Comparison of ENCODE assay signal across 24 mouse cellular contexts in genomic region chr14:95248859-95249258, GRCm38 (mm10).
DNase-seq lines count a peak whose midpoint lies in the region; ATAC-seq lines count a peak whose summit lies in the region.
"Had no signal": no experiment of that assay in that cellular context is flagged by ENCODE, and none has a peak within 500 bp of the region (broad histone marks: within the 10 kb centered on the region; RNA-seq: fewer than 3 reads in every experiment).

No protein-coding gene starts in this region.

- H3K27me3 ChIP-seq in forebrain, embryonic 14.5 days (replicated peaks; ENCODE audit: control insufficient read depth, insufficient read depth, low read length): no peaks in the 10 kb centered on the region
- no peaks in the 10 kb centered on the region for H3K27me3 ChIP-seq in forebrain, embryonic 12.5 days
- H3K27me3 ChIP-seq: embryonic facial prominence, embryonic 12.5 days; embryonic facial prominence, embryonic 15.5 days; heart, embryonic 13.5 days; Patski had no signal

- no peaks in the 10 kb centered on the region for H3K9me3 ChIP-seq in forebrain, embryonic 14.5 days (replicated peaks; ENCODE audit: control insufficient read depth, low read length)
- no peaks in the 10 kb centered on the region for H3K9me3 ChIP-seq in forebrain, embryonic 12.5 days
- H3K9me3 ChIP-seq: embryonic facial prominence, embryonic 12.5 days; embryonic facial prominence, embryonic 15.5 days; heart, embryonic 10.5 days; heart, embryonic 13.5 days had no signal

- H3K27ac ChIP-seq in forebrain, embryonic 14.5 days (ENCODE audit: low read depth, low read length): no peak overlapping the region
- no peak overlapping the region for H3K27ac ChIP-seq in forebrain, embryonic 12.5 days
- H3K27ac ChIP-seq: embryonic facial prominence, embryonic 12.5 days; embryonic facial prominence, embryonic 15.5 days; heart, adult 2 months; heart, embryonic 10.5 days; heart, embryonic 13.5 days; hindbrain, embryonic 14.5 days had no signal

- peak; percentile 52 for DNase-seq in forebrain, embryonic 14.5 days (ENCODE audit: low spot score)
- no peak for DNase-seq in frontal cortex, postnatal 36 days (ENCODE audit: low spot score in 2 of 2)
- peak; percentile 6 for DNase-seq in telencephalon, adult 2 months (ENCODE audit: low read depth, low spot score)
- DNase-seq in lung, adult 18-20 months: no peak
- DNase-seq: adrenal gland, postnatal 10 days; cerebellum, adult 11 months; cerebellum, adult 2 months; cerebellum, adult 9-11 months; cerebellum, postnatal 25 days; gastrocnemius, postnatal 10 days; gastrocnemius, postnatal 36 days; heart, adult 2 months; heart, postnatal 14 days; heart, postnatal 4 days; kidney, adult 2 months had no signal

- H3K4me1 ChIP-seq in forebrain, embryonic 14.5 days (ENCODE audit: control insufficient read depth, insufficient read depth, low read length): no peaks in the 10 kb centered on the region
- no peaks in the 10 kb centered on the region for H3K4me1 ChIP-seq in forebrain, embryonic 12.5 days
- H3K4me1 ChIP-seq: embryonic facial prominence, embryonic 12.5 days; embryonic facial prominence, embryonic 15.5 days; heart, embryonic 10.5 days; heart, embryonic 13.5 days had no signal

- no peak for ATAC-seq in forebrain, embryonic 14.5 days
- no peak for ATAC-seq in forebrain, embryonic 12.5 days (ENCODE audit: low FRiP score)
- peak; percentile 55; the same call in 1 of the 2 replicates for ATAC-seq in frontal cortex, adult (ENCODE audit: low TSS enrichment)
- ATAC-seq: intestine, postnatal 0 days; Patski had no signal

- WGBS in forebrain, embryonic 14.5 days: 81% methylated on average over 2 of the region's 2 CpGs
- 83% methylated on average over 2 of the region's 2 CpGs for WGBS in forebrain, embryonic 12.5 days

- H3K9ac ChIP-seq in forebrain, embryonic 14.5 days (ENCODE audit: low read length): no peak overlapping the region
- H3K9ac ChIP-seq in forebrain, embryonic 12.5 days: no peak overlapping the region
- H3K9ac ChIP-seq: embryonic facial prominence, embryonic 12.5 days; embryonic facial prominence, embryonic 15.5 days; heart, embryonic 13.5 days; hindbrain, embryonic 14.5 days had no signal

- no peak overlapping the region for H3K4me3 ChIP-seq in forebrain, embryonic 14.5 days (ENCODE audit: low read depth, low read length)
- H3K4me3 ChIP-seq in forebrain, embryonic 12.5 days (replicated peaks): no peak overlapping the region
- H3K4me3 ChIP-seq: embryonic facial prominence, embryonic 12.5 days; embryonic facial prominence, embryonic 15.5 days; heart, adult 2 months; heart, embryonic 10.5 days; heart, embryonic 13.5 days had no signal

- H3K36me3 ChIP-seq in forebrain, embryonic 14.5 days (ENCODE audit: control insufficient read depth, insufficient read depth, low read length): no peaks in the 10 kb centered on the region
- H3K36me3 ChIP-seq in forebrain, embryonic 12.5 days (replicated peaks): no peaks in the 10 kb centered on the region
- H3K36me3 ChIP-seq: embryonic facial prominence, embryonic 12.5 days; embryonic facial prominence, embryonic 15.5 days; heart, embryonic 10.5 days; heart, embryonic 13.5 days had no signal

- H3K4me2 ChIP-seq in forebrain, embryonic 14.5 days (ENCODE audit: low read length): no peak overlapping the region
- H3K4me2 ChIP-seq in forebrain, embryonic 12.5 days: no peak overlapping the region
- H3K4me2 ChIP-seq: embryonic facial prominence, embryonic 12.5 days; embryonic facial prominence, embryonic 15.5 days; heart, embryonic 13.5 days; hindbrain, embryonic 14.5 days had no signal

Comparison
In these comparisons a context has a peak if more than half of its experiments do, and no peak if none do; other contexts are left out.
1. DNase-seq: peak in forebrain, embryonic 14.5 days (single experiment) and telencephalon, adult 2 months (single experiment); none in frontal cortex, postnatal 36 days (0 of 2) and lung, adult 18-20 months (0 of 2).